Mouse (Mus musculus) midbrain, embryonic 16.5 days (tissue): ENCODE results near the gene Syt1. TPM values are rescaled to one million over a fixed set of nuclear protein-coding genes. Genes with fewer than 3 reads are reported as not detected.

Source experiments
- ATAC-seq: fragments of 200-750 bp; cut with Nextera tagmentation; 2 replicates; pipeline ENCODE4 v1.8.0; 2017; ENCODE audit warnings: moderate TSS enrichment
- H3K27ac ChIP-seq: fragments of 300-500 bp; sonication (generic); 2 replicates; pipeline ENCODE4 v1.5.1; 2014; ENCODE audit warnings: mild to moderate bottlenecking, low read length, mixed read lengths
- H3K27me3 ChIP-seq: fragments of 300-500 bp; sonication (generic); 2 replicates; pipeline ENCODE4 v1.6.1; 2014; ENCODE audit warnings: low read depth, low read length, mixed read lengths; ENCODE audit not compliant: control insufficient read depth, insufficient read depth
- H3K36me3 ChIP-seq: fragments of 300-500 bp; sonication (generic); 2 replicates; pipeline ENCODE4 v1.6.1; 2014; ENCODE audit warnings: mild to moderate bottlenecking, low read length, moderate library complexity, mixed read lengths; ENCODE audit not compliant: control insufficient read depth, insufficient read depth
- H3K4me1 ChIP-seq: fragments of 300-500 bp; sonication (generic); 2 replicates; pipeline ENCODE4 v1.6.1; 2014; ENCODE audit warnings: mild to moderate bottlenecking, low read length, mixed read lengths; ENCODE audit not compliant: control insufficient read depth, insufficient read depth
- H3K4me2 ChIP-seq: fragments of 300-500 bp; sonication (generic); 2 replicates; pipeline ENCODE4 v1.6.1; 2014; ENCODE audit warnings: mild to moderate bottlenecking, low read length, mixed read lengths
- H3K4me3 ChIP-seq: fragments of 300-500 bp; sonication (generic); 2 replicates; pipeline ENCODE4 v1.5.1; 2014; ENCODE audit warnings: low read depth, mild to moderate bottlenecking, low read length, moderate library complexity, mixed read lengths
- H3K9ac ChIP-seq: fragments of 300-500 bp; sonication (generic); 2 replicates; pipeline ENCODE4 v1.6.1; 2014; ENCODE audit warnings: low read depth, low read length, mixed read lengths
- H3K9me3 ChIP-seq: fragments of 300-500 bp; sonication (generic); replicated peaks from 2 replicates; pipeline ENCODE4 v1.6.1; 2014; ENCODE audit warnings: mild to moderate bottlenecking, low read length, mixed read lengths; ENCODE audit not compliant: control insufficient read depth, poor library complexity, severe bottlenecking
- WGBS: fragments of 180-500 bp; shearing (Covaris S2); extraction: QIAGEN DNeasy Blood & Tissue Kit; methylation state at CpG from one replicate; pipeline ENCODE4 v1.1.7; 2014; 5-methylcytosine and 5-hydroxymethylcytosine counted together
- polyA plus RNA-seq: library from polyadenylated mRNA; unstranded; fragments of >200 nt; fragmentation: Nextera tagmentation; extraction: Ambion mirVana; gene quantifications from 2 replicates; pipeline ENCODE4 v1.2.1, GENCODE M21; 2015

Gene Syt1
- polyA plus RNA-seq, 1 experiment from 2014 or later = 146 TPM

GRCm38 (mm10) chr10:108567456-108567855 is 443.3 kb downstream of the Syt1 start:
- Histone ChIP-seq H3K4me1 (0 out of 2 replicates have a peak, but pooled peaks cover 2% of the 10 kb centered on the region), H3K36me3 (no peaks in the 10 kb centered on the region), H3K9ac (no peak overlapping the region), H3K4me2 (no peak overlapping the region), H3K9me3 (no peaks in the 10 kb centered on the region; the same call in 1 of the 2 replicates), H3K4me3 (no peak overlapping the region), H3K27me3 (no peaks in the 10 kb centered on the region), H3K27ac (no peak overlapping the region)
- WGBS = 97% methylated on average over 6 of the region's 6 CpGs
- ATAC-seq = no peak

DNA sequence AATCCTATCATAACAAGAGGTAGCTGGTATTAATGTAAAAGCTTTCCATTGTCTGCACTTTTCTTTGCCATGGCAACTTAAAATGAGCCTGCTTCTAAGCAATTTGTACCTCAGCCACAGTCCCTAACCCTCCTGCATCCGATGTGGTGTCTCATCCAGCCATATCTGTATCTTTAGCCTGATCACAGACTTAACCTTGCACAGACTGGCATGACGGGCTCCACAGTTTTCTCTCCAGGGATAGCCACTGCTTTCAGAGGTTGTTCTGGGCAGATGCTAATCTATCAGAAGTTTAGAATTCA is 451.2 kb downstream of the Syt1 start:
- WGBS = 49% methylated on average over 2 of the region's 2 CpGs
- H3K27ac ChIP-seq = no peak overlapping the region; the same call in none of the 2 replicates

GRCm38 (mm10) chr10:108558812-108559606 is 451.8 kb downstream of the Syt1 start:
- 59% methylated on average over 19 of the region's 19 CpGs for WGBS
- no peaks in the 10 kb centered on the region for H3K9me3 ChIP-seq
- H3K27me3 ChIP-seq = no peaks in the 10 kb centered on the region
- H3K4me1 ChIP-seq = peaks cover 8% of the 10 kb centered on the region; the same call in 1 of the 2 replicates
- H3K36me3 ChIP-seq = no peaks in the 10 kb centered on the region
- no peak overlapping the region for H3K9ac ChIP-seq
- H3K27ac ChIP-seq = no peak overlapping the region
- ATAC-seq = peak; percentile 61
- H3K4me2 ChIP-seq = no peak overlapping the region
- H3K4me3 ChIP-seq = no peak overlapping the region

More for the DNA sequence above, 451.2 kb downstream of the Syt1 start:
- Histone ChIP-seq H3K9me3 (no peaks in the 10 kb centered on the region), H3K4me2 (no peak overlapping the region), H3K36me3 (no peaks in the 10 kb centered on the region), H3K9ac (no peak overlapping the region), H3K4me3 (no peak overlapping the region), H3K27me3 (no peaks in the 10 kb centered on the region), H3K4me1 (peaks cover 8% of the 10 kb centered on the region; the same call in 1 of the 2 replicates)
- ATAC-seq = peak; percentile 58

- H3K9ac ChIP-seq = no peak overlapping the region
- no peaks in the 10 kb centered on the region for H3K27me3 ChIP-seq
- no peak for ATAC-seq
- H3K4me2 ChIP-seq = no peak overlapping the region
- H3K36me3 ChIP-seq = no peaks in the 10 kb centered on the region
- H3K27ac ChIP-seq = no peak overlapping the region
- no peaks in the 10 kb centered on the region for H3K4me1 ChIP-seq
- H3K4me3 ChIP-seq = no peak overlapping the region
- no peaks in the 10 kb centered on the region for H3K9me3 ChIP-seq
- WGBS = 76% methylated on average over 6 of the region's 6 CpGs
These were observed 458.2 kb downstream of the Syt1 start for GRCm38 (mm10) chr10:108552544-108552943.

DNA sequence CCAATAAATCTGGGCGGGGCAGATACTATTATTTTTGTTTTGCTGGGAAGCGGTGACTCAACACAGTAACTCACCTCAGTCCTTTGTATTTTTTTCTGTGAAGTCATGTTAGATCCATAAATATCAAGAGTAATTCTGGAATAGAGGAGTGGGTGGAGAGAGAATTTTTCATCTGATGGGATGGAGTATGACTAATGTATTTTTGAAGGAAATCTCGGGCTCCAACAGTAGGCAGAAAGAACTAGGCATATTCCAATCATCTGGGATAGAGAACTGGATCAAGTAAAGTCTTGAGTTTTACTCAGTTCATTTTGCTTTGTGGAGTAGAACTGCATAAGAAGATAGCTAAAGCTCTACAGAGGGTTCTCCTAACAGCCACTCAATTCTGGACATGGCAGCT is 465.1 kb downstream of the Syt1 start:
- WGBS = 96% methylated on average over 3 of the region's 3 CpGs
- no peaks in the 10 kb centered on the region for H3K27me3 ChIP-seq
- ATAC-seq = no peak

GRCm38 (mm10) chr10:108541555-108541954 is 469.2 kb downstream of the Syt1 start:
- Histone ChIP-seq H3K4me1 (no peaks in the 10 kb centered on the region), H3K9me3 (no peaks in the 10 kb centered on the region), H3K27me3 (no peaks in the 10 kb centered on the region), H3K36me3 (no peaks in the 10 kb centered on the region), H3K9ac (no peak overlapping the region), H3K27ac (no peak overlapping the region), H3K4me3 (no peak overlapping the region), H3K4me2 (no peak overlapping the region)
- WGBS = 89% methylated on average over 9 of the region's 9 CpGs
- no peak for ATAC-seq

More for the DNA sequence above, 465.1 kb downstream of the Syt1 start:
- H3K4me3 ChIP-seq = no peak overlapping the region
- H3K27ac ChIP-seq = no peak overlapping the region
- H3K9me3 ChIP-seq = no peaks in the 10 kb centered on the region
- no peak overlapping the region for H3K4me2 ChIP-seq
- H3K36me3 ChIP-seq = no peaks in the 10 kb centered on the region
- no peaks in the 10 kb centered on the region for H3K4me1 ChIP-seq
- H3K9ac ChIP-seq = no peak overlapping the region

- WGBS = 87% methylated on average over 3 of the region's 3 CpGs
- Histone ChIP-seq H3K27me3 (no peaks in the 10 kb centered on the region), H3K4me1 (no peaks in the 10 kb centered on the region), H3K4me2 (no peak overlapping the region), H3K27ac (no peak overlapping the region), H3K9me3 (no peaks in the 10 kb centered on the region), H3K4me3 (no peak overlapping the region), H3K9ac (no peak overlapping the region), H3K36me3 (no peaks in the 10 kb centered on the region)
- ATAC-seq = no peak
These were observed 472.2 kb downstream of the Syt1 start for GRCm38 (mm10) chr10:108538546-108538945.

GRCm38 (mm10) chr10:108537641-108538040 is 473.1 kb downstream of the Syt1 start:
- Histone ChIP-seq H3K27ac (no peak overlapping the region), H3K36me3 (no peaks in the 10 kb centered on the region), H3K9ac (no peak overlapping the region), H3K9me3 (no peaks in the 10 kb centered on the region), H3K27me3 (no peaks in the 10 kb centered on the region), H3K4me1 (no peaks in the 10 kb centered on the region), H3K4me2 (no peak overlapping the region), H3K4me3 (no peak overlapping the region)
- WGBS = 67% methylated on average over 9 of the region's 9 CpGs
- no peak for ATAC-seq

DNA sequence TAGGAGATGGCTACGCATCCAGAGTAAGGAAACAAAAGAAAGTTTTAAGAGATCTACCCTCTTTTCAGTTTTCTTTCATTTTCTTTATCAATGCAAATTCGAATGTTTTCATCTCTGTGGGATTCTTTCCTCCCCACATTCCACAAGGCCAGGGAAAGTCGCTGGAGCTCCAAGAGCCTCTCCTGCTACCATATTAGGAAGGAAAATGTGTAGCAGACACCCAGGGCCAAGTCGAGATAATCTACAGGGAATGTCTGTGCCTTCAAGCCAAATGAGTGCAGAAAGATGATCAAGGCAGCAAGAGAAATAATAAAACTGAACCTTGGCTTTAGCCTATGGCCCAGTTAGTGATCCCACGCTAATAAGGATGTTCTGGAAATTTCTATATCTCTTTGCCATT is 474.9 kb downstream of the Syt1 start:
- Histone ChIP-seq H3K4me3 (no peak overlapping the region), H3K27me3 (no peaks in the 10 kb centered on the region), H3K9ac (no peak overlapping the region), H3K4me1 (no peaks in the 10 kb centered on the region), H3K4me2 (no peak overlapping the region), H3K27ac (no peak overlapping the region), H3K36me3 (no peaks in the 10 kb centered on the region), H3K9me3 (no peaks in the 10 kb centered on the region)
- 41% methylated on average over 5 of the region's 5 CpGs for WGBS
- no peak for ATAC-seq
